Mouse (Mus musculus) small intestine, adult 2 months (tissue): ENCODE data around the gene Sept8.

ENCODE experiments used
- CTCF ChIP-seq: fragments of 200-500 bp; IDR thresholded peaks from 2 replicates; pipeline ENCODE4 v1.5.1; 2012; ENCODE audit warnings: low read depth, mild to moderate bottlenecking, control low read depth, inconsistent platforms, low read length, moderate library complexity, mixed read lengths; ENCODE audit not compliant: insufficient replicate concordance, insufficient read length; ENCODE audit errors: extremely low read depth
- POLR2A ChIP-seq: fragments of 200-500 bp; IDR thresholded peaks from 2 replicates; pipeline ENCODE4 v1.6.1; 2012; ENCODE audit warnings: low read depth, mild to moderate bottlenecking, control low read depth, inconsistent platforms, low read length, moderate library complexity

- TF ChIP-seq POLR2A: no peak
- TF ChIP-seq CTCF: no peak
Observed at GRCm38 (mm10) chr11:53505026-53505663, 13.9 kb upstream of the Sept8 start.
